Mouse (Mus musculus) midbrain, postnatal 0 days (tissue): ENCODE data around the gene Pdzk1. TPM values are rescaled to one million over a fixed set of nuclear protein-coding genes. Genes with fewer than 3 reads are reported as not detected.

Experiments used
- ATAC-seq: fragments of 200-750 bp; cut with Nextera tagmentation; 2 replicates; pipeline ENCODE4 v1.8.0; 2017; ENCODE audit warnings: moderate number of reproducible peaks, mild to moderate bottlenecking, moderate TSS enrichment, moderate library complexity; ENCODE audit not compliant: low FRiP score
- DNase-seq: peaks from one replicate; pipeline ENCODE4 v3.0.0-alpha.2; 2015; ENCODE audit warnings: low spot score
- H3K27ac ChIP-seq: fragments of 300-500 bp; sonication (generic); 2 replicates; pipeline ENCODE4 v1.5.1; 2014; ENCODE audit warnings: low read depth, mild to moderate bottlenecking, low read length, mixed read lengths
- H3K27me3 ChIP-seq: fragments of 300-500 bp; sonication (generic); 2 replicates; pipeline ENCODE4 v1.6.1; 2014; ENCODE audit warnings: low read length, control low read depth, mixed read lengths; ENCODE audit not compliant: insufficient read depth
- H3K36me3 ChIP-seq: fragments of 300-500 bp; sonication (generic); 2 replicates; pipeline ENCODE4 v1.6.1; 2014; ENCODE audit warnings: low read length, control low read depth, mixed read lengths; ENCODE audit not compliant: insufficient read depth
- H3K4me1 ChIP-seq: fragments of 300-500 bp; sonication (generic); 2 replicates; pipeline ENCODE4 v1.6.1; 2014; ENCODE audit warnings: mild to moderate bottlenecking, control low read depth, antibody characterized with exemption, low read length, mixed read lengths; ENCODE audit not compliant: insufficient read depth
- H3K4me2 ChIP-seq: fragments of 300-500 bp; sonication (generic); 2 replicates; pipeline ENCODE4 v1.6.1; 2014; ENCODE audit warnings: low read depth, mild to moderate bottlenecking, low read length, mixed read lengths; ENCODE audit not compliant: poor library complexity, severe bottlenecking
- H3K4me3 ChIP-seq: fragments of 300-500 bp; sonication (generic); 2 replicates; pipeline ENCODE4 v1.5.1; 2014; ENCODE audit warnings: low read depth, mild to moderate bottlenecking, low read length, moderate library complexity
- H3K9ac ChIP-seq: fragments of 300-500 bp; sonication (generic); replicated peaks from 2 replicates; pipeline ENCODE4 v1.6.1; 2014; ENCODE audit warnings: mild to moderate bottlenecking, low read length, moderate library complexity, mixed read lengths; ENCODE audit not compliant: poor library complexity, severe bottlenecking
- H3K9me3 ChIP-seq: fragments of 300-500 bp; sonication (generic); 2 replicates; pipeline ENCODE4 v1.6.1; 2016; ENCODE audit warnings: low read length, control low read depth
- CTCF ChIP-seq: IDR thresholded peaks from 2 replicates; pipeline ENCODE4 v1.5.1; 2016; ENCODE audit warnings: antibody characterized with exemption, mild to moderate bottlenecking
- WGBS: fragments of 180-500 bp; shearing (Covaris S2); extraction: QIAGEN DNeasy Blood & Tissue Kit; methylation state at CpG from one replicate; pipeline ENCODE4 v1.1.7; 2014; 5-methylcytosine and 5-hydroxymethylcytosine counted together
- polyA plus RNA-seq: library from polyadenylated mRNA; unstranded; fragments of >200 nt; fragmentation: Nextera tagmentation; extraction: Ambion mirVana; gene quantifications from 2 replicates; pipeline ENCODE4 v1.2.1, GENCODE M21; 2015
- total RNA-seq: library from RNA; depleted of rRNA; stranded (reverse); fragments of >200 nt; gene quantifications from 2 replicates; pipeline ENCODE4 v1.2.3, GENCODE M21; 2014

The Pdzk1 gene
- total and polyA plus RNA-seq, 2 experiments from 2014 or later, result 0.14 to 0.27 TPM

- no peak for TF ChIP-seq CTCF
- Histone ChIP-seq H3K27ac (no peak overlapping the region), H3K36me3 (no peaks in the 10 kb centered on the region), H3K4me1 (no peaks in the 10 kb centered on the region), H3K27me3 (no peaks in the 10 kb centered on the region), H3K9ac (no peak overlapping the region), H3K4me3 (no peak overlapping the region), H3K9me3 (no peaks in the 10 kb centered on the region), H3K4me2 (no peak overlapping the region)
- WGBS, result 28% methylated on average over 15 of the region's 15 CpGs
- ATAC-seq, result no peak
- no peak for DNase-seq
Observed at GRCm38 (mm10) chr3:96828308-96828864, 698 bp upstream of the Pdzk1 start.

GRCm38 (mm10) chr3:96829856-96830255 lies 772 bp downstream of the Pdzk1 start:
- 80% methylated on average over 10 of the region's 10 CpGs for WGBS

GRCm38 (mm10) chr3:96832930-96833329 lies 3.8 kb downstream of the Pdzk1 start:
- Histone ChIP-seq H3K36me3 (no peaks in the 10 kb centered on the region), H3K4me3 (no peak overlapping the region), H3K9ac (no peak overlapping the region), H3K4me1 (no peaks in the 10 kb centered on the region), H3K27ac (no peak overlapping the region), H3K4me2 (no peak overlapping the region), H3K27me3 (no peaks in the 10 kb centered on the region), H3K9me3 (no peaks in the 10 kb centered on the region)
- WGBS, result 34% methylated on average over 5 of the region's 5 CpGs
- ATAC-seq, result no peak
- no peak for DNase-seq
- no peak for TF ChIP-seq CTCF

More at GRCm38 (mm10) chr3:96829856-96830255, 772 bp downstream of the Pdzk1 start:
- ATAC-seq, result no peak
- TF ChIP-seq CTCF, result no peak
- no peaks in the 10 kb centered on the region for H3K27me3 ChIP-seq
- H3K4me3 ChIP-seq, result no peak overlapping the region
- H3K4me2 ChIP-seq, result no peak overlapping the region
- no peaks in the 10 kb centered on the region for H3K4me1 ChIP-seq
- no peak overlapping the region for H3K9ac ChIP-seq
- no peak for DNase-seq
- no peaks in the 10 kb centered on the region for H3K9me3 ChIP-seq
- H3K27ac ChIP-seq, result no peak overlapping the region
- no peaks in the 10 kb centered on the region for H3K36me3 ChIP-seq

- no peak for DNase-seq
Observed at GRCm38 (mm10) chr3:96834587-96835348, 5.7 kb downstream of the Pdzk1 start.

GRCm38 (mm10) chr3:96836414-96836813 lies 7.3 kb downstream of the Pdzk1 start:
- no peak for TF ChIP-seq CTCF
- no peak for DNase-seq
- Histone ChIP-seq H3K9me3 (no peaks in the 10 kb centered on the region), H3K9ac (no peak overlapping the region), H3K4me3 (no peak overlapping the region), H3K27me3 (no peaks in the 10 kb centered on the region), H3K36me3 (no peaks in the 10 kb centered on the region), H3K4me2 (no peak overlapping the region), H3K27ac (no peak overlapping the region), H3K4me1 (no peaks in the 10 kb centered on the region)
- ATAC-seq, result no peak
- WGBS, result 50% methylated on average over 2 of the region's 2 CpGs

More at GRCm38 (mm10) chr3:96834587-96835348, 5.7 kb downstream of the Pdzk1 start:
- Histone ChIP-seq H3K27me3 (no peaks in the 10 kb centered on the region), H3K4me2 (no peak overlapping the region), H3K9ac (no peak overlapping the region), H3K4me3 (no peak overlapping the region), H3K27ac (no peak overlapping the region), H3K9me3 (no peaks in the 10 kb centered on the region), H3K4me1 (no peaks in the 10 kb centered on the region), H3K36me3 (no peaks in the 10 kb centered on the region)
- ATAC-seq, result no peak
- TF ChIP-seq CTCF, result no peak
- WGBS, result 80% methylated on average over 7 of the region's 7 CpGs

GRCm38 (mm10) chr3:96838996-96839645 lies 10.0 kb downstream of the Pdzk1 start:
- ATAC-seq (no peak), DNase-seq (no peak)
- H3K36me3 ChIP-seq, result no peaks in the 10 kb centered on the region
- no peak overlapping the region for H3K4me2 ChIP-seq
- H3K4me1 ChIP-seq, result no peaks in the 10 kb centered on the region
- 80% methylated on average over 7 of the region's 7 CpGs for WGBS
- H3K4me3 ChIP-seq, result no peak overlapping the region
- TF ChIP-seq CTCF, result no peak
- no peak overlapping the region for H3K27ac ChIP-seq
- H3K27me3 ChIP-seq, result no peaks in the 10 kb centered on the region
- no peak overlapping the region for H3K9ac ChIP-seq
- no peaks in the 10 kb centered on the region for H3K9me3 ChIP-seq
